Mouse (Mus musculus) lung, adult 10 weeks (tissue): Measurements from ENCODE around the gene Spats2l. TPM values are rescaled to one million over a fixed set of nuclear protein-coding genes. Genes with fewer than 3 reads are reported as not detected.

Source experiments
- polyA plus RNA-seq: library from polyadenylated mRNA; stranded (reverse); fragments of 350-450 nt; fragmentation: Illumina TruSeq; extraction: RNeasy Lipid Tissue Mini Kit (QIAGEN cat#74804); gene quantifications from one replicate; pipeline ENCODE4 v1.2.3, GENCODE M21; 2014; ENCODE audit warnings: low read depth, low replicate concordance; ENCODE audit not compliant: insufficient read depth

The Spats2l gene
- polyA plus RNA-seq = 5.4 TPM

GRCm38 (mm10) chr1:57774001-57774667 is at the start of gene Spats2l:
Gene Spats2l (plus strand): TSS chr1:57774162.

GRCm38 (mm10) chr1:57995432-57996132 is 221.6 kb downstream of the Spats2l start, which contains the start of gene Sgo2a:
Gene Sgo2a (plus strand): TSS chr1:57995971.

Other genes starting within 250 kb of the Spats2l start
- gene Sgo2a, start 221.8 kb downstream of the Spats2l start, polyA plus RNA-seq = 0.40 TPM
- 6.7 TPM for gene Kctd18, start 244.8 kb downstream of the Spats2l start, polyA plus RNA-seq